Mouse (Mus musculus) lung, postnatal 0 days (tissue): ENCODE measurements around the gene Armh3.

Experiments used
- CTCF ChIP-seq: IDR thresholded peaks from 2 replicates; pipeline ENCODE4 v1.5.1; 2016; ENCODE audit warnings: antibody characterized with exemption, mild to moderate bottlenecking
- EP300 ChIP-seq: IDR thresholded peaks from 2 replicates; pipeline ENCODE4 v1.6.1; 2016; ENCODE audit warnings: antibody characterized with exemption, mild to moderate bottlenecking, control low read depth

GRCm38 (mm10) chr19:45947764-45948163 is 50.5 kb downstream of the Armh3 start:
- TF ChIP-seq CTCF (no peak), EP300 (no peak)
